Mouse (Mus musculus) forebrain, embryonic 14.5 days (tissue): ENCODE measurements around the gene Bud31. TPM values are rescaled to one million over a fixed set of nuclear protein-coding genes. Genes with fewer than 3 reads are reported as not detected.
"Not testable (repeated sequence)": the region's sequence is repeated elsewhere in the genome, so short reads cannot be mapped to it uniquely, and the experiment has no call there.

Experiments used
- ATAC-seq: fragments of 200-750 bp; cut with Nextera tagmentation; 2 replicates; pipeline ENCODE4 v1.8.0; 2017; ENCODE audit warnings: mild to moderate bottlenecking, moderate library complexity
- DNase-seq: peaks from one replicate; pipeline ENCODE4 v3.0.0-alpha.2; 2015; ENCODE audit warnings: low spot score
- H3K27ac ChIP-seq: fragments of 300-500 bp; sonication (generic); 2 replicates; pipeline ENCODE4 v1.5.1; 2014; ENCODE audit warnings: low read depth, mild to moderate bottlenecking, control low read depth, low read length, moderate library complexity
- H3K27me3 ChIP-seq: fragments of 300-500 bp; sonication (generic); replicated peaks from 2 replicates; pipeline ENCODE4 v1.6.1; 2014; ENCODE audit warnings: low read length, control low read depth, mixed read lengths; ENCODE audit not compliant: control insufficient read depth, insufficient read depth
- H3K36me3 ChIP-seq: fragments of 300-500 bp; sonication (generic); 2 replicates; pipeline ENCODE4 v1.6.1; 2014; ENCODE audit warnings: low read length, control low read depth; ENCODE audit not compliant: control insufficient read depth, insufficient read depth
- H3K4me1 ChIP-seq: fragments of 300-500 bp; sonication (generic); 2 replicates; pipeline ENCODE4 v1.6.1; 2014; ENCODE audit warnings: antibody characterized with exemption, low read length, control low read depth; ENCODE audit not compliant: control insufficient read depth, insufficient read depth
- H3K4me2 ChIP-seq: fragments of 300-500 bp; sonication (generic); 2 replicates; pipeline ENCODE4 v1.6.1; 2014; ENCODE audit warnings: mild to moderate bottlenecking, control low read depth, low read length
- H3K4me3 ChIP-seq: fragments of 300-500 bp; sonication (generic); 2 replicates; pipeline ENCODE4 v1.5.1; 2014; ENCODE audit warnings: low read depth, low read length, control low read depth
- H3K9ac ChIP-seq: fragments of 300-500 bp; sonication (generic); 2 replicates; pipeline ENCODE4 v1.6.1; 2014; ENCODE audit warnings: mild to moderate bottlenecking, low read length, control low read depth, moderate library complexity
- H3K9me3 ChIP-seq: fragments of 300-500 bp; sonication (generic); replicated peaks from 2 replicates; pipeline ENCODE4 v1.6.1; 2016; ENCODE audit warnings: low read length, control low read depth, mixed read lengths; ENCODE audit not compliant: control insufficient read depth
- WGBS: fragments of 180-500 bp; shearing (Covaris S2); extraction: QIAGEN DNeasy Blood & Tissue Kit; methylation state at CpG from one replicate; pipeline ENCODE4 v1.1.7; 2014; 5-methylcytosine and 5-hydroxymethylcytosine counted together
- polyA plus RNA-seq: library from polyadenylated mRNA; unstranded; fragments of >200 nt; fragmentation: Nextera tagmentation; extraction: Ambion mirVana; gene quantifications from 2 replicates; pipeline ENCODE4 v1.2.1, GENCODE M21; 2014

Gene Bud31
- polyA plus RNA-seq, 1 experiment from 2014 or later: 245 TPM

- Histone ChIP-seq H3K4me3 (no peak overlapping the region), H3K4me1 (no peaks in the 10 kb centered on the region), H3K4me2 (no peak overlapping the region), H3K27me3 (no peaks in the 10 kb centered on the region), H3K36me3 (peaks cover 95% of the 10 kb centered on the region), H3K9ac (no peak overlapping the region), H3K27ac (no peak overlapping the region), H3K9me3 (no peaks in the 10 kb centered on the region)
- WGBS: 97% methylated on average over 3 of the region's 3 CpGs
- DNase-seq (no peak), ATAC-seq (no peak)
These were observed 9.2 kb upstream of the Bud31 start for GRCm38 (mm10) chr5:145130995-145131394.

DNA sequence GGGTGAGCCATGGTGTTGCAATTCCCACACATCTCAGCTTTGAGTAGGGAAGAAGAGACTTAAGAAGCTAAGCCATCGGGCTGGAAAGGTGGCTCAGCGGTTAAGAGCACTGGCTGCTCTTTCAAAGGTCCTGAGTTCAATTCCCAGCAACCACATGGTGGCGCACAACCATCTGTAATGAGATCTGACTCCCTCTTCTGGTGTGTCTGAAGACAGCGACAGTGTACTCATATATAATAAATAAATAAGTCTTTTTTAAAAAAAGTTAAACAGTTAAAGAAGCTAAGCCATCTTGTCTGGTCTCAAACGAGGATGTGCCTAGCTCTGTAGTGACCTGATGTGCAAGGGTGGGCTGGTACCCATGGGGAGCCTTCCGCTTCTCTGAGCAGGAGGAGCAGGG is 6.9 kb upstream of the Bud31 start:
- DNase-seq, H3K9ac ChIP-seq, ATAC-seq, H3K9me3 ChIP-seq, H3K27ac ChIP-seq, H3K4me3 ChIP-seq, H3K4me2 ChIP-seq, H3K27me3 ChIP-seq, H3K4me1 ChIP-seq: not testable (repeated sequence)
- H3K36me3 ChIP-seq: peaks cover 87% of the 10 kb centered on the region
- WGBS: 90% methylated on average over 6 of the region's 6 CpGs

GRCm38 (mm10) chr5:145138836-145139235 is 1.3 kb upstream of the Bud31 start:
- H3K36me3 ChIP-seq: peaks cover 58% of the 10 kb centered on the region
- no peak overlapping the region for H3K27ac ChIP-seq
- H3K27me3 ChIP-seq: no peaks in the 10 kb centered on the region
- 15% methylated on average over 6 of the region's 6 CpGs for WGBS
- peak overlapping the region; percentile 86 for H3K9ac ChIP-seq
- peak; percentile 24 for DNase-seq
- no peak for ATAC-seq
- peaks cover 16% of the 10 kb centered on the region for H3K4me1 ChIP-seq
- no peaks in the 10 kb centered on the region for H3K9me3 ChIP-seq
- H3K4me2 ChIP-seq: peak overlapping the region; percentile 72
- H3K4me3 ChIP-seq: peak overlapping the region; percentile 86

- H3K27me3 ChIP-seq: no peaks in the 10 kb centered on the region
- ATAC-seq (no peak), DNase-seq (no peak)
- H3K4me3 ChIP-seq: peak overlapping the region; percentile 86
- H3K4me2 ChIP-seq: peak overlapping the region; percentile 72
- H3K9me3 ChIP-seq: no peaks in the 10 kb centered on the region
- H3K36me3 ChIP-seq: peaks cover 58% of the 10 kb centered on the region
- under 1% methylated on average over 18 of the region's 18 CpGs for WGBS
- peaks cover 16% of the 10 kb centered on the region for H3K4me1 ChIP-seq
- peak overlapping the region; percentile 86 for H3K9ac ChIP-seq
- H3K27ac ChIP-seq: peak overlapping the region; percentile 68; the same call in 1 of the 2 replicates
These were observed 449 bp downstream of the Bud31 start for GRCm38 (mm10) chr5:145140611-145141010.

- no peak overlapping the region for H3K9ac ChIP-seq
- no peak overlapping the region for H3K4me3 ChIP-seq
- no peak for ATAC-seq
- no peaks in the 10 kb centered on the region for H3K9me3 ChIP-seq
- no peak for DNase-seq
- no peak overlapping the region for H3K27ac ChIP-seq
- 94% methylated on average over 5 of the region's 5 CpGs for WGBS
- peaks cover 100% of the 10 kb centered on the region for H3K36me3 ChIP-seq
- H3K4me2 ChIP-seq: no peak overlapping the region
- H3K27me3 ChIP-seq: no peaks in the 10 kb centered on the region
- H3K4me1 ChIP-seq: no peaks in the 10 kb centered on the region
These were observed 7.6 kb downstream of the Bud31 start for GRCm38 (mm10) chr5:145147748-145148147.

DNA sequence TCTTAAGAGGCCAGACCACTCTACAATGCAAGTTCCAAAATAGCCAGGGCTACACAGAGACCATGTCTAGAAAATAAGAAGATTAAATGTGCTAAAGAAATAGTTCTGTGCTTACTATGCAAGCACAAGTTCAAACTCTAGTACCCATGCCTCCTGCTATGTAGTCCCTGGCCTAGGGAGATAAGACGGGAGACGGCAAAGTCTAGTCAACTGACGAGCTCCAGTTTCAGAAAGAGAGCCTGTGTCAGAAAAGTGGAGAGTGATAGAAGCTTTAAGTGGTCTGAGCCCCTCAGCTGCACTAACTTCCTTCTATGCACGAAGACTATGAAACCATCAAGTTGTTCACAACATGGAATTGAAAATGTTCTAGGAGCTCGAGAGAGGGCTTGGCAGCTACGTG is 9.1 kb downstream of the Bud31 start:
- ATAC-seq: no peak
- H3K9me3 ChIP-seq: no peaks in the 10 kb centered on the region

DNA sequence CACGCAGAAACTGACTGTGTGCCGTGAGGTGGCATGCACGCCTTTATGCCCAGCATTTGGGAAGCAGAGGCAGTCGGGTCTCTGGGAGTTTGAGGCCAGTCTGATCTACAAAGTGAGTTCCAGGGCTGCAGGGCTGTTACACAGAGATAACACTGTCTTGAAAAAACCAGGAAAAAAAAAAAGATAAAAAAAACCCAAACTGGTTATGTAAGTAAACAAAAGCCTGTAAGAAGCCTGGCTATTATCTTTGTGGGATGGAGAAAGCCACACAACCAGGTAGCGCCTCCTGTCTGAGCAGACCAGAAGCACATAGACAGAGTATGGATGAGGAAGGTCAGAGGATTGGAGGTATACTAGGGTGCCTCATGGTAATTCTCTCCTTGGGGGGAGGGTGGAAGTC is 12.5 kb downstream of the Bud31 start:
- Histone ChIP-seq H3K9ac (no peak overlapping the region), H3K4me3 (no peak overlapping the region), H3K27ac (no peak overlapping the region), H3K4me2 (no peak overlapping the region), H3K36me3 (peaks cover 89% of the 10 kb centered on the region), H3K4me1 (no peaks in the 10 kb centered on the region), H3K27me3 (no peaks in the 10 kb centered on the region), H3K9me3 (no peaks in the 10 kb centered on the region)
- DNase-seq (no peak), ATAC-seq (no peak)
- WGBS: 94% methylated on average over 5 of the region's 5 CpGs

More for the DNA sequence above, 9.1 kb downstream of the Bud31 start:
- H3K4me3 ChIP-seq: no peak overlapping the region
- no peaks in the 10 kb centered on the region for H3K27me3 ChIP-seq
- 92% methylated on average over 6 of the region's 6 CpGs for WGBS
- no peaks in the 10 kb centered on the region for H3K4me1 ChIP-seq
- H3K27ac ChIP-seq: no peak overlapping the region
- peaks cover 100% of the 10 kb centered on the region for H3K36me3 ChIP-seq
- H3K9ac ChIP-seq: no peak overlapping the region
- DNase-seq: no peak
- H3K4me2 ChIP-seq: no peak overlapping the region

- WGBS: 94% methylated on average over 14 of the region's 14 CpGs
- no peaks in the 10 kb centered on the region for H3K9me3 ChIP-seq
- H3K9ac ChIP-seq: no peak overlapping the region
- H3K27me3 ChIP-seq: no peaks in the 10 kb centered on the region
- no peak overlapping the region for H3K27ac ChIP-seq
- no peak overlapping the region for H3K4me3 ChIP-seq
- peaks cover 6% of the 10 kb centered on the region for H3K4me1 ChIP-seq
- no peak for DNase-seq
- ATAC-seq: no peak
- peaks cover 70% of the 10 kb centered on the region for H3K36me3 ChIP-seq
- H3K4me2 ChIP-seq: no peak overlapping the region
These were observed 21.2 kb downstream of the Bud31 start for GRCm38 (mm10) chr5:145161361-145161760.

GRCm38 (mm10) chr5:145164710-145165109 is 24.5 kb downstream of the Bud31 start:
- H3K4me1 ChIP-seq: peaks cover 15% of the 10 kb centered on the region

More at GRCm38 (mm10) chr5:145164710-145165109, 24.5 kb downstream of the Bud31 start:
- Histone ChIP-seq H3K9me3 (no peaks in the 10 kb centered on the region), H3K27ac (no peak overlapping the region), H3K4me3 (no peak overlapping the region), H3K9ac (no peak overlapping the region), H3K36me3 (peaks cover 46% of the 10 kb centered on the region), H3K27me3 (no peaks in the 10 kb centered on the region), H3K4me2 (no peak overlapping the region)
- 76% methylated on average over 3 of the region's 3 CpGs for WGBS
- DNase-seq: no peak
- no peak for ATAC-seq
